Mouse (Mus musculus): ENCODE data around the gene Tk1. TPM values are rescaled to one million over a fixed set of nuclear protein-coding genes. Genes with fewer than 3 reads are reported as not detected.

Tk1 gene
- 11.9 and 18.8 TPM in 2 replicates for polyA plus RNA-seq (2012; rRNA removed; ENCODE audit: low replicate concordance)

DNA sequence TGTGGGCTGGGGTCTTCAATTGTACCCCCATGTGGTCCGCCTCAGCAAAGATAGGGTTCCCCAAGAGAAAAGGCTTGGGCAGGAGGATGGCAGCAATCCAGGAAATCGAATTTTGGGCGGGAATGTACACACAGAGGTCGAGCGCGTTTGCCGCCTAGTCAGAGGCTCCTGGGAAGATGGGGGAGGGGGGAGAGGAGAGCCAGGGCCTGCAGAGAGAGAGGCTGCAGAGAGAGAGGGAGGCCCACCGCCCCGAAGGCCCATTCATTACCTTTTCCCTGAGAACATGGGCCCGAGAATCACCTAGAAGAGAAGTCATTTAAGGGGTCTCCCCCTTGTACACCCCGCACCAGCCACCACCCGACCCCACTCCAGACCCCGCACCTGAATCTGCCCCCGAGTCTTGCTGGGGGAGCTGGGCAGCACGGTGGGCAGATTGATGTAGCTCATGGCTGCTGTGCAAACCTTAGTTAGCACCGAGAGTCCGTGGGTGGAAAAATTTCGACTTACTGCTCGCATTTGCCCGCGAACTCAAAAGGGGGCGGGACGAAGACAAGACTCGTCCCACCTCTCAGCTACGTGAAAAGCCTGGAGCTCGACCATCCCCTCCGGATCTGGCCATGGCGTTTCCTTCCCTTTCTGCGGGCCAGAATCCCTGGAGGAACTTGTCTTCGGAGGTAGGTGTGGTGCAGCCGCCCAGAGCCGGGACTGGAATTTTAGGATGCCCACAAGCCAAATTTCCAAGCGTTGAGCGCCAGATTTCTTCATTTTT is at the start of gene Tk1, which contains the start of gene Afmid:
Gene Tk1, minus strand, starts transcription at position 760 of the 769 bp plus-strand sequence.
Gene Afmid, plus strand, starts transcription at position 592 of the 769 bp plus-strand sequence.

DNA sequence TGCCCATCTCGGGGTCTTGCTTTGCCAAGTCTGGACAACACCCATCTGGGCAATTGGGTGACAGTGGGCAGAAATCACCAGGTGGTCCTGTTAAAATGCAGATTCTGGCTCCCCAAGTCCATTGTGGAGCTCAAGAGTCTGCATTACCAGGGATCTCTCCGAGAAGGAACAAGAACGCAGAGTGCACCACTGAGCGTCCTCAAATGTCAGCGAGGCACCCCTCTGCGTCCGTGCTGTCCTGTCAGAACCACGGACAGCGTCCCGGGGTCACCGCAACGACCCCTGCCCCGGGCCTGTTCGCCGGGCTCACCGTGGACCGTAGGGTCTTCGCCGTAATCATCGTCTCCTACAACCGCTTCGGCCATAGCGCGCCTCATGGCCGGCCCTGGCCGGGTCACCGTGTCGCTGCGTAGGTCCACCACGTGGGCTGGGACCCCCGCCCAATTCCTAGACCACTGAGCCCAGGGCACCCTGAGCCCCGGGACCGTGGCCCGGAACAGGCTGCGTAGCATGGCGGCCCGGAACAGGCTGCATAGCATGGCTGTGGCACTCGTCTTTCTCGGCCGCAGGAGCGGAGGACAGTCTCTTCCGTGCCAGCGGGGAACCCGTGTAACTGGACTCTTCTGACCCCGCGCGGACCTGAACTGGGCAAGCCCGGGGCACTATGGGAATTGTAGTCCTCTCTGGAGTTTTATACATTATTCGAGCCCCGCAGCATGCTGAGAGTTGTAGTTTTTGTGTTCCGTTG is 47.1 kb upstream of the Tk1 start, which contains the start of gene Tha1:
Gene Tha1, minus strand, starts transcription at position 621 of the 748 bp plus-strand sequence.

GRCm38 (mm10) chr11:117860601-117861000 is 34.7 kb upstream of the Tk1 start, which contains the start of gene Tmem235:
Gene Tmem235 (plus strand): TSS chr11:117860752.

DNA sequence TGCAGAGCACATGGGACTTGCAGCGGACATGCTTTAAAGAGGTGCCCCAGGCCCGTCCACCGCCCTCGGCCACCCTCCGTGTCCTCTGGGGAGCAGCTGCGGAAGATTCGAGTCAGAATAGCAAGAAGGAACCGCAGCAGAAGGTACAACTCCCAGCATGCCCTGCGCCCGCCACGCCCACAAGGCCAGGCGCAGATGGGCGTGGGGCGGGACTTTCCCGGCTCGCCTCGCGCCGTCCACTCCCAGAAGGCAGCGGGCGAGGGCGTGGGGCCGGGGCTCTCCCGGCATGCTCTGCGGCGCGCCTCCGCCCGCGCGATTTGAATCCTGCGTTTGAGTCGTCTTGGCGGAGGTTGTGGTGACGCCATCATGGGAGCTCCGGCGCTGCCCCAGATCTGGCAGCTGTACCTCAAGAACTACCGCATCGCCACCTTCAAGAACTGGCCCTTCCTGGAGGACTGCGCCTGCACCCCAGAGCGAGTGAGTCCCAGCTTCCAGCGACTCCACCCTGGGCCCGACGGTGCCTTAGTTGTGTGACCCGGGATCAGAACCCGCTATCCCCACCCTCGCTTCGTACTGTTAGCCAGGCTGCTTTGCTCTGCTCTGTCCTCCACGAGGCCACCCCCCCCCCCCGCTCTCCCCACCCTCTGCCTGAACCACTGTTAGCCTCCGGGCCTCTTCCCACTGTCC is 23.2 kb upstream of the Tk1 start, which contains the start of gene Birc5:
Gene Birc5, plus strand, starts transcription at position 267 of the 687 bp plus-strand sequence.

GRCm38 (mm10) chr11:117809407-117810311 is 16.2 kb downstream of the Tk1 start, which contains the start of the genes Gm20708 and Syngr2:
Gene Gm20708 (plus strand): TSS chr11:117809668.
Gene Syngr2 (plus strand): TSS chr11:117809668.

GRCm38 (mm10) chr11:117797511-117798159 is 28.3 kb downstream of the Tk1 start, which contains the start of gene 6030468B19Rik:
Gene 6030468B19Rik (plus strand): TSS chr11:117797660.

GRCm38 (mm10) chr11:117781993-117782704 is 43.7 kb downstream of the Tk1 start, which contains the start of the genes Tmc8 and Tmc6:
Gene Tmc8 (plus strand): TSS chr11:117782076.
Gene Tmc6 (minus strand): TSS chr11:117782198.

Other genes with a start within 250 kb of the Tk1 start
- gene Tnrc6c, start 171.8 kb downstream of the Tk1 start, polyA plus RNA-seq (2012; rRNA removed; ENCODE audit: low replicate concordance), result 27.9 and 32.2 TPM in 2 replicates
- 37.4 and 85.1 TPM in 2 replicates for gene Tmc8, start 44.0 kb downstream of the Tk1 start, polyA plus RNA-seq (2012; rRNA removed; ENCODE audit: low replicate concordance)
- 57.7 and 79.2 TPM in 2 replicates for gene Tmc6, start 43.9 kb downstream of the Tk1 start, polyA plus RNA-seq (2012; rRNA removed; ENCODE audit: low replicate concordance)
- 0.76 and 3.2 TPM in 2 replicates for gene 6030468B19Rik, start 28.4 kb downstream of the Tk1 start, polyA plus RNA-seq (2012; rRNA removed; ENCODE audit: low replicate concordance)
- 0.08 and 0.09 TPM in 2 replicates for gene Gm20708, start 16.4 kb downstream of the Tk1 start, polyA plus RNA-seq (2012; rRNA removed; ENCODE audit: low replicate concordance)
- 250 and 297 TPM in 2 replicates for gene Syngr2, start 16.4 kb downstream of the Tk1 start, polyA plus RNA-seq (2012; rRNA removed; ENCODE audit: low replicate concordance)
- 11.2 and 12.3 TPM in 2 replicates for gene Afmid, start 168 bp downstream of the Tk1 start, polyA plus RNA-seq (2012; rRNA removed; ENCODE audit: low replicate concordance)
- gene Birc5, start 23.2 kb upstream of the Tk1 start, polyA plus RNA-seq (2012; rRNA removed; ENCODE audit: low replicate concordance), result 1.5 and 2.9 TPM in 2 replicates
- not detected in 2 replicates for gene Tmem235, start 34.7 kb upstream of the Tk1 start, polyA plus RNA-seq (2012; rRNA removed; ENCODE audit: low replicate concordance)
- 16.7 and 26.3 TPM in 2 replicates for gene Tha1, start 47.4 kb upstream of the Tk1 start, polyA plus RNA-seq (2012; rRNA removed; ENCODE audit: low replicate concordance)
- 21.3 and 54.9 TPM in 2 replicates for gene Socs3, start 144.0 kb upstream of the Tk1 start, polyA plus RNA-seq (2012; rRNA removed; ENCODE audit: low replicate concordance)
- 40.8 and 52.1 TPM in 2 replicates for gene Pgs1, start 160.2 kb upstream of the Tk1 start, polyA plus RNA-seq (2012; rRNA removed; ENCODE audit: low replicate concordance)

Data from mammary gland, adult 2 months (tissue).